Mouse (Mus musculus) heart, adult 2 months (tissue): ENCODE results near the gene Ccdc160.

ENCODE experiments used
- CTCF ChIP-seq: fragments of 200-600 bp; IDR thresholded peaks from 2 replicates; pipeline ENCODE4 v1.8.1; 2022; ENCODE audit warnings: antibody characterized with exemption, mild to moderate bottlenecking, moderate library complexity
- EP300 ChIP-seq: fragments of 200-500 bp; IDR thresholded peaks from 2 replicates; pipeline ENCODE4 v1.6.1; 2011; ENCODE audit warnings: low read depth, low read length, control low read depth; ENCODE audit not compliant: insufficient read depth
- POLR2A ChIP-seq: fragments of 200-500 bp; IDR thresholded peaks from 2 replicates; pipeline ENCODE4 v1.6.1; 2011; ENCODE audit warnings: mild to moderate bottlenecking, low read depth, low read length, control low read depth; ENCODE audit not compliant: insufficient read depth

DNA sequence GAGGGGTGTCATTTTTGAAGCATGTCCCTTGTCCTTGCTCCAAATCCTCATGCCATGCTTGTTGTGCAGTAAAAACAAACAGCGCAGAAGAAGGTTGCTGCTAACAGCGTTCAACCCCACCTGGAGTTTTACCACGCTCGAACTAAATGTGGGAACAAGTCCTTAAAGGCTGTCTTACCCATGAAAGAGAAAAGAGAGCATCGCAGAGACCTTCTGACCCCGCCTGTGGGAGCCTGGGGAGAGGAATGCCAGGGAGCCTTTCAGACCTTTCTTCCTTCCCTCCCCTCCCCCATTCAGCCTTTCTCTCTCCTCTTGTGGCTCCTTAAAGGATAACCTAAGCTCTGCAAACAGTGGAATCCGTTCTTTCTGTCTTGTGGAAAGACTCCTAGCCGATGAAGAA is 4.8 kb downstream of the Ccdc160 start:
- no peak for TF ChIP-seq EP300
- no peak for TF ChIP-seq POLR2A
- no peak for TF ChIP-seq CTCF
